Mouse (Mus musculus): ENCODE measurements at regions not wholly inside any gene's neighbourhood (a gene's known extent, or its start where the extent isn't known, plus 50 kb on each side); places are given as distances from the start of the nearest gene placed in this dataset.

DNA sequence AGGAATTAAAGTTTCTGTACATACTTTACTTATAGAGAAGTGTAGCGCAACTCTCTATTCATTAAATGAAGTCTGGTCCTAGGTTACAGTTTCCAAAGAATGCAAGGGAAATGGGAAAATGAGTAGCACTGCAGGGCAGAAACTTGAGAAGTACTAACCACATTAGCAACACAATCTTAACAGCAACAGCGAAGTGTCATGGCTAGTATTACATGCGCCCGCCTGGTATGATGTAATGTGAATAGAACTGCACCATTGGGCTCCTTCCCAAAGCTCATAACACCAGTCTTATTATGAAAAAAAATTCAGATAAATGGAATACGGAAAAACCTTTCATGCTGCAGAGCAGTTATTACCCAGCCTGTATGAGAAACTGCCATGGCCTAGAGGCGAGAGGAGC, 201.8 kb upstream of the Gm11042 start:
- no peak for DNase-seq (ENCODE audit: low spot score)

DNA sequence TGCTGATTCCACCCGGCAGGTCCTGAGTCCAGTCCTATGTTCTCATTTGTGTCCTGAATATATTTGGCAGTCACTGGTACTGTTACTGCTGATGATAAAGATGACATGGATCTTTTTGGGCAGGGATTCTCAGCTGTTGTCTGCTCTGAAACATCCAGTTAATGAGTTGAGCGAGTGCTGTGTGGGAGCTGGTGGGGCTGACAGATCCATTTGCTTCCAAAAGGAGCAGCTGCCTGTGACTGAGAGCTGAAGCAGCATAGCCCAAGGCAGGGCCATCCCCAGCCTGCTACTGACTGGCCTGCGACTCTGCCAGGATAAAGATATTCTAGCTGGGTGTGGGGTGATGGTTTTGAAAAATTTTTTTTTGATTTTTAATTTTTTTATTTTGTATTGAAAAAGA, 200.3 kb upstream of the Gm11042 start:
- DNase-seq (ENCODE audit: low spot score) = peak; percentile 61

- no peak for DNase-seq (ENCODE audit: low spot score)
Measured at GRCm38 (mm10) chr12:74502791-74503190, 186.6 kb upstream of the Gm11042 start.

- no peak for DNase-seq (ENCODE audit: low spot score)
Measured at GRCm38 (mm10) chr12:74477619-74478018, 161.4 kb upstream of the Gm11042 start.

DNA sequence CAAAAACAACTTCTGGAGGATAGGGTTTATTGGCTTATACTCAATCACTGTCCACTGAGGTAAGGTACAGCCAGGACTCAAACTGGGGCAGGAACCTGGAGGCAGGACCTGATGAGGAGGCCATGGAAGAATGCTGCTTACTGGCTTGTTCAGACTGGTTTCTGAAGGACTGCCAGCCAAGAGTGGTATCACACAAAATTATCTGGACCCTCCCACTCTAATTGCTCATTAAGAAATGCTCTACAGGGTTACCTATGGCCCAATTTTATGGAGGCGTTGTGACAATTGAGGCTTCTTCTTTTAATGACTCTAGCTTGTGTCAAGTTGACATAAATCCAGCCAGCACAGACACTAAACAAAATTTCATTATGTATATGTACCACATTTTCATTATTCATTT, 158.5 kb upstream of the Gm11042 start:
- DNase-seq (ENCODE audit: low spot score) = no peak

- peak; percentile 65 for DNase-seq (ENCODE audit: low spot score)
Measured at GRCm38 (mm10) chr12:74458521-74458920, 142.3 kb upstream of the Gm11042 start.

DNA sequence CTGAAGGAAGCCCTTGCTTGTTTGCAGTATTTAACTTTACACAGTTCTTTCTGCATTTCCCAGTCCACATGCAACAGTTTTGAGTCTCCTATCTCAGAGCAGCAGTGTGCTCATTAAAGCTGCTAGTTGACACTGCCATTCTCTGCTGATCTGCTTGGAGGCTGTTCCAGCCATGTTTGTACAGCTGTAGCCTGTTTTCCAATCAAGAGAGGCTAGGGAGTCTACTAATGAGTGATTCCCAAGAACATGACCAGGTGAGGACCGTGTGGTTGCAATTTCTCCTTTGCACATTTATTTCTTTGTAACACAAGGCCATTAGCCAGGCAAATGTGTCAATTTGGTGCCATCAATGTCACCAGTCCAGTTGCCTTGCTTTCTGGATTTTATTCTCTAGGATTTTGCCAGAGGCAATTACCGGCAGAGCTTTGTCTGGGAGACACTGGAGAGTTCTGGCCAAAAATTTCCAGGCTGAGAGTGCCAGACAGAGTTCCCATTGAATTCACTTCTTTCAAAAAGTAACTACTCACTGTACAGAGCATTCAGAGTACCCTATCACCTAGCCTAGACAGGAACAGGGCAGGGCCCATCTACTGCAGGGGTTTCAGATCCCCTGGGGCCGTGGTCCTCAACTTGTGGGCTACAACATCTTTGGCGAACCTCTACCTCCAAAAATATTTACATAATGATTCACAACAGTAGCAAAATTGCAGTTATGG, 136.3 kb upstream of the Gm11042 start:
- no peak for DNase-seq (ENCODE audit: low spot score)

DNA sequence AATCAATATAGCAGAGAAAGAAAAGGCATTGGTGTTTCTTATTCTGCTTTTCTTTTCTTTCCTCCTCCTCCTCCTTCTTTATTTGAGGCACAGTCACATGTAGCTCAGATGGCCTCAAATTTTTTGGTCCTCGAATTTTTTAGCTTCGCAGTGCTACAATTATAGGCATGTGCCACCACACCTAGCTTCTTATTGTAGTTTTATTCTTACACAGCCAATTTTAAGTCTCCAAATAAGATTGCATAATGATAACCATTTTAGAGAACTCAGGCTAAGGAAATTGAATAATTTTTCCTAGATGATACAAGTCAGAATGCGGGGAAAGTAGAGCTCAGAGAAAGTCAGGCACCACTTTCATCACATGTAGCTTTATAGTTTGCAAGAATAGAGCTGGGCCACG, 132.1 kb upstream of the Gm11042 start:
- no peak for DNase-seq (ENCODE audit: low spot score)

- DNase-seq (ENCODE audit: low spot score) = no peak
Measured at GRCm38 (mm10) chr12:74434874-74435273, 118.7 kb upstream of the Gm11042 start.

DNA sequence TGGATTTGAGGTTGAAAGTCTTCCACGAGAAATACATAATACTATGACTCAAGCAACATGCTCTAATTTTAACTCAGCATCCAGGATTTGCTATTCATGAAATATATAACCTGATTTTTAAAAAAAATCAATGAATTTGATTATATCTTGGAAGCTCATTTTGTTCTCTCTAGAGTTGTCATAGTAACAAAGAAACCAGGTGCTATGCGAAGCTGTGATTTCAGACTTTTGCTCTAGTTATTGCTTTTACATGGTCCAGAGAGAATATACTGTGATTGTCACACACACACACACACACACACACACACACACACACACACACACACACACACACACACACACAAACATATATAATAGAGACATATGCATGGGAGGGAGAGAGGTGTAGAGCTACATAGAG, 98.5 kb upstream of the Gm11042 start:
- no peak for DNase-seq (ENCODE audit: low spot score)

DNA sequence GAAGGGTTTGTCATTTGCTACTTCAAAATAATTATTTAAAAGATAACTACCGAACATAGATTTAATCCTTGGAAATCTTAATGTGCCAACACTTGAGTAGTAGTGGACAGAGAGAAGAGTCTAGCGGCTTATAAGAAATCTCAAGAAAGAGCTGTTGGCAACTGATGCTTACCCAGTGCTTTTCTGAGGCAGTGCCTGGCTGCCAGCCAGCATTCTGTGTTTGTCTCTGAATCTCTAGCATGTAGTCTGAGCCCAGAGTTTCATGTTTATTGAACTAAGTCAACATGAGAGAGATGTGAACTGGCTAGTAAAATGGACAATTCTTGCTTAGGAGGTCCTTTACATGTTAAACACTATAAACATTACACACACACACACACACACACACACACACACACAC, 94.3 kb upstream of the Gm11042 start:
- no peak for DNase-seq (ENCODE audit: low spot score)

GRCm38 (mm10) chr12:74407591-74408095, 91.4 kb upstream of the Gm11042 start:
- no peak for DNase-seq (ENCODE audit: low spot score)

GRCm38 (mm10) chr12:74389811-74390210, 73.6 kb upstream of the Gm11042 start:
- no peak for DNase-seq (ENCODE audit: low spot score)

Data from layer of hippocampus, adult 11-12 months (tissue).